Mouse (Mus musculus) kidney, adult 2 months (tissue): ENCODE measurements around the gene Ranbp17.

Experiments
- CTCF ChIP-seq: fragments of 200-500 bp; conservative IDR thresholded peaks from 2 replicates; pipeline ENCODE4 v1.5.1; 2011; ENCODE audit warnings: low read depth, mild to moderate bottlenecking, control low read depth, low read length, moderate library complexity, mixed read lengths; ENCODE audit not compliant: insufficient read depth, insufficient read length
- POLR2A ChIP-seq: fragments of 200-500 bp; IDR thresholded peaks from one replicate; pipeline ENCODE4 v1.6.1; 2011; ENCODE audit warnings: low read depth, low read length, control low read depth

GRCm38 (mm10) chr11:33198351-33199116 is 315.0 kb downstream of the Ranbp17 start:
- TF ChIP-seq POLR2A (no peak), CTCF (no peak)
